Mouse (Mus musculus): ENCODE measurements at regions not wholly inside any gene's neighbourhood (a gene's known extent, or its start where the extent isn't known, plus 50 kb on each side); places are given as distances from the start of the nearest gene placed in this dataset.

DNA sequence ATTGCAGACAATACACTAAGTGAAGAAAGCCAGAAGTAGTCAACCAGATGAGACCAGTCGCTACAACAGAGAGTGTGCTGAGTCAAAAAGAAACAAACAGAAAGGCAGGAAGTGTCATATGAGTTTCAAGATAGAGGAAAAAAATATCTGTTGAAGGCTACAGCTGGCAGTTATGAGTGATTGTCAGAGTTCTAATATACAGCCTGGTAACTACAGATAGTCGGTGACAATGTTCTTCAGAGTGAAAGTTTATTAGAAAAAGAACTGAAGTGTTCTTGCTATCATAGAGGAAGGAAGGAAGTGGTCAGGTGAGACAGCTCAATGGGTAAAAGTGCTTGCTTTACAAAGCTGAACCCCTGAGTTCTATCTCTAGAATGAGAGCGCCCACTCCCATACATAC, 499.1 kb downstream of the Adgrl2 start:
- Histone ChIP-seq H3K9ac (replicated peaks; ENCODE audit: low read depth, low read length) (no peak overlapping the region), H3K9me3 (replicated peaks; ENCODE audit: control insufficient read depth, low read length) (no peaks in the 10 kb centered on the region), H3K4me3 (ENCODE audit: low read depth, low read length) (no peak overlapping the region), H3K4me2 (ENCODE audit: low read depth, low read length) (no peak overlapping the region), H3K27me3 (ENCODE audit: control insufficient read depth, insufficient read depth, low read length) (no peaks in the 10 kb centered on the region), H3K4me1 (ENCODE audit: control insufficient read depth, insufficient read depth) (no peaks in the 10 kb centered on the region), H3K27ac (ENCODE audit: low read depth) (no peak overlapping the region), H3K36me3 (replicated peaks; ENCODE audit: control insufficient read depth, insufficient read depth, low read length) (no peaks in the 10 kb centered on the region)
- TF ChIP-seq CTCF (IDR thresholded peaks at IDR 0.05; ENCODE audit: low read depth): no peak
- no peak for TF ChIP-seq EP300 (IDR thresholded peaks at IDR 0.05; ENCODE audit: low read depth)
- no peak for ATAC-seq (ENCODE audit: insufficient read depth, low read depth)
- whole genome bisulfite sequencing: 73% methylated on average over 3 of the region's 3 CpGs
- no peak for DNase-seq (ENCODE audit: low spot score)

DNA sequence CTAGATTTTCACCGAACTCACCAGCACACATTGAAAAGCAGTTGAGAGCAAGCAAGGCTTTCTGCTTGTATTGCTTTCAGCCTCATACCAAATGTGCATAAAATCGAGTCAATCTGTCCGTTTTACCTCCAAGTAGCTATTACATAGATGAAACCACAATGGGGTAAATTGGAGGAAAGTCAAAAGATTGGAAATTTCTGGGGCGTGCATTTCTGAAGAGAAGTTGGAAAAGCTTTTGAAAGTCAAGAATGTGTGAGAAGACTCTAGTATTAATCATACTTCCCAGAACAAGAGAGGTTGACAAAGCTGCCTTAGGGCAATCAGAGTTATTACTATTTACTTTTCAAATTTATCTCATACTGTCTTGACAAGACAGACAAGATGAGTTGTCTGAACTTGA, 501.2 kb downstream of the Adgrl2 start:
- Histone ChIP-seq H3K4me1 (ENCODE audit: control insufficient read depth, insufficient read depth) (no peaks in the 10 kb centered on the region), H3K36me3 (replicated peaks; ENCODE audit: control insufficient read depth, insufficient read depth, low read length) (no peaks in the 10 kb centered on the region), H3K4me2 (ENCODE audit: low read depth, low read length) (no peak overlapping the region), H3K27ac (ENCODE audit: low read depth) (no peak overlapping the region), H3K9ac (replicated peaks; ENCODE audit: low read depth, low read length) (no peak overlapping the region), H3K9me3 (replicated peaks; ENCODE audit: control insufficient read depth, low read length) (no peaks in the 10 kb centered on the region), H3K27me3 (ENCODE audit: control insufficient read depth, insufficient read depth, low read length) (no peaks in the 10 kb centered on the region), H3K4me3 (ENCODE audit: low read depth, low read length) (no peak overlapping the region)
- ATAC-seq (ENCODE audit: insufficient read depth, low read depth) (no peak), DNase-seq (ENCODE audit: low spot score) (no peak)
- TF ChIP-seq EP300 (IDR thresholded peaks at IDR 0.05; ENCODE audit: low read depth) (no peak), CTCF (IDR thresholded peaks at IDR 0.05; ENCODE audit: low read depth) (no peak)
- WGBS: 71% methylated on average over 4 of the region's 4 CpGs

DNA sequence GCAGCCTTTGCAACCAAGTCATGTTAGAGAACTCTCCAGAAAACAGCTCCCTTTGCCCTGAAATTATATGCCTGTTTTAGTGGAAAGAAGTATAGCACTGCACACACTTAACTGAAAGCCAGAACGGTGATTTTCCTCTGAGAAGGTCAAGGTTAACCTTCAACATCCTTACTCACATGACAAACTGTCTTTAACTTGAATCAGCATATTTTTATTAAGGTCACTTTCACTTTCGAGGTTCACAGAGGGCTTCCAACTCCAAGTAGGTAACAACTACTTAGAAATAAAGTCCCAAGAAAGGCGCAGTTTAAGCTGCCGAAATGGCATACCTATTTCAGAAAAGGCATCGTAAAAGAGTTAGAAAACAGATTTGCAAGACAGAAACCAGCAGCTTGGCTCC, 502.4 kb downstream of the Adgrl2 start:
- H3K4me1 ChIP-seq (ENCODE audit: control insufficient read depth, insufficient read depth): no peaks in the 10 kb centered on the region
- DNase-seq (ENCODE audit: low spot score) (no peak), ATAC-seq (ENCODE audit: insufficient read depth, low read depth) (no peak)
- no peaks in the 10 kb centered on the region for H3K27me3 ChIP-seq (ENCODE audit: control insufficient read depth, insufficient read depth, low read length)
- no peaks in the 10 kb centered on the region for H3K9me3 ChIP-seq (replicated peaks; ENCODE audit: control insufficient read depth, low read length)
- WGBS: 84% methylated on average over 5 of the region's 5 CpGs
- TF ChIP-seq EP300 (IDR thresholded peaks at IDR 0.05; ENCODE audit: low read depth): no peak
- TF ChIP-seq CTCF (IDR thresholded peaks at IDR 0.05; ENCODE audit: low read depth): no peak
- H3K9ac ChIP-seq (replicated peaks; ENCODE audit: low read depth, low read length): no peak overlapping the region
- no peak overlapping the region for H3K4me3 ChIP-seq (ENCODE audit: low read depth, low read length)
- no peak overlapping the region for H3K4me2 ChIP-seq (ENCODE audit: low read depth, low read length)
- H3K27ac ChIP-seq (ENCODE audit: low read depth): no peak overlapping the region
- no peaks in the 10 kb centered on the region for H3K36me3 ChIP-seq (replicated peaks; ENCODE audit: control insufficient read depth, insufficient read depth, low read length)

DNA sequence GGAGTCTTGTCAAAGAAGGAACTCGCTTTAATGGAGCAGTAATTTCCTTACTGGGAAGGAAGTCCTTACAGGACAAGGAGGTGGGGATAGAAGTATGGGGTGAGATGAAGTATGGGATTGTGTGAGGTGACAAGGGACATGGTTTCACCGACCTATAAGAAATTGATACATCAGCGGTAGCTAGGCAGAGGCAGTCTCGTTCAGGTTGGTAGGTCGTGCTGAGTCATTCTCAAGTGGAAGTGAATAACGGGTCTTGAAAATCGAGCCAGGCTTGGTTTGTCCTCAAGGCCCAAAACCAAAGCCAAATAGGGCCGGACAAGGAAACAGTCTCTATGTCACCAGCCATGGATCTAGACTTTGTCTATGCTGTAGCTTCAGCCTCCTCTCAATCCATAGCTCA, 514.5 kb downstream of the Adgrl2 start:
- ATAC-seq (ENCODE audit: insufficient read depth, low read depth): no peak
- H3K9me3 ChIP-seq (replicated peaks; ENCODE audit: control insufficient read depth, low read length): no peaks in the 10 kb centered on the region
- H3K4me3 ChIP-seq (ENCODE audit: low read depth, low read length): no peak overlapping the region
- H3K4me2 ChIP-seq (ENCODE audit: low read depth, low read length): no peak overlapping the region
- no peaks in the 10 kb centered on the region for H3K36me3 ChIP-seq (replicated peaks; ENCODE audit: control insufficient read depth, insufficient read depth, low read length)
- no peak overlapping the region for H3K27ac ChIP-seq (ENCODE audit: low read depth)
- H3K9ac ChIP-seq (replicated peaks; ENCODE audit: low read depth, low read length): no peak overlapping the region
- no peak for DNase-seq (ENCODE audit: low spot score)
- 81% methylated on average over 8 of the region's 8 CpGs for WGBS
- no peaks in the 10 kb centered on the region for H3K4me1 ChIP-seq (ENCODE audit: control insufficient read depth, insufficient read depth)
- H3K27me3 ChIP-seq (ENCODE audit: control insufficient read depth, insufficient read depth, low read length): no peaks in the 10 kb centered on the region
- TF ChIP-seq EP300 (IDR thresholded peaks at IDR 0.05; ENCODE audit: low read depth): no peak
- no peak for TF ChIP-seq CTCF (IDR thresholded peaks at IDR 0.05; ENCODE audit: low read depth)

DNA sequence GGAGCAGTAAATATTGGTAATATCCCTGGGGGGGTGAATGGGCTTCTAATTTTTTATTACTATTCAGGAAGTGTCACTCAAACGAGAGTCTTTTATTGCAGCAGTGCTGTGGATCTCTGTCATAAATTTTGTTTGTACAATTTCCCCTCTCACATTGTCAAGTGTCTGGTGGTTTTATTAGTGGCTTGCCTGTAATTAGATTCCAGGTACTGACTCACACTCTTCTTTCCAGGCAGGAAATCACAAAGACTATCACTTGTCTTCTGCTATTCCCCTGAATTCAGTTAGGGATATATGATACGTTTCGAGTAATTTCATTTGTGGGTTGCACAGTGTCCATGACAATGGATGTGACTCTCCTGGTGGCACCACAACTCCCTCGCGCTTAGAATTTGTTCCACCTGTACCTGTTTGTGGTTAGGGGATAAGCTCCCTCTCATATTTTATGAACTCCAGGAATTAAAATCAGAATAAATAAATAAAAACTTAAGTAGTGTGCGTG, 517.4 kb downstream of the Adgrl2 start:
- ATAC-seq (ENCODE audit: insufficient read depth, low read depth) (no peak), DNase-seq (ENCODE audit: low spot score) (no peak)
- no peaks in the 10 kb centered on the region for H3K9me3 ChIP-seq (replicated peaks; ENCODE audit: control insufficient read depth, low read length)
- H3K4me2 ChIP-seq (ENCODE audit: low read depth, low read length): no peak overlapping the region
- 86% methylated on average over 6 of the region's 6 CpGs for WGBS
- TF ChIP-seq EP300 (IDR thresholded peaks at IDR 0.05; ENCODE audit: low read depth): no peak
- no peak overlapping the region for H3K4me3 ChIP-seq (ENCODE audit: low read depth, low read length)
- H3K4me1 ChIP-seq (ENCODE audit: control insufficient read depth, insufficient read depth): no peaks in the 10 kb centered on the region
- no peaks in the 10 kb centered on the region for H3K27me3 ChIP-seq (ENCODE audit: control insufficient read depth, insufficient read depth, low read length)
- H3K9ac ChIP-seq (replicated peaks; ENCODE audit: low read depth, low read length): no peak overlapping the region
- no peak overlapping the region for H3K27ac ChIP-seq (ENCODE audit: low read depth)
- H3K36me3 ChIP-seq (replicated peaks; ENCODE audit: control insufficient read depth, insufficient read depth, low read length): no peaks in the 10 kb centered on the region

DNA sequence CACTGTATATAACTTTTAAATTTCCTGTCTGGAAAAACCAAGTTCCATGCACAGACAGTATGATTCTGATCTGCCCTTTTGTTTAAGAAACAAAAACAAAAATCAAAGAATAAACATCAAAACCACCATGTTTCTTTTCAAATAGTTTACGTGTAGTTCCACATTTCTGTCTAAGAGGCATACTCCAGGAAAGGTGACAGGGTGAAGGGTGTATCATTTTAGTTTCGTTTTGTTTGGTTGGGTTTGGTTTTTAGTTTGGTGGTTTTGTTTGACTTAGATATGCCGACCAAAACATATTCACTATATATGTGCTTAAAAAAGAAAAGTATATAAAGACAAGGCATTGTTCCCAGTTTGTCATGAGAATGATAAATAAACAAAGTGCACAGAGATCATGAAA, 524.9 kb downstream of the Adgrl2 start:
- ATAC-seq (ENCODE audit: insufficient read depth, low read depth): no peak
- H3K27me3 ChIP-seq (ENCODE audit: control insufficient read depth, insufficient read depth, low read length): no peaks in the 10 kb centered on the region

More for the DNA sequence above, 524.9 kb downstream of the Adgrl2 start:
- Histone ChIP-seq H3K27ac (ENCODE audit: low read depth) (no peak overlapping the region), H3K36me3 (replicated peaks; ENCODE audit: control insufficient read depth, insufficient read depth, low read length) (no peaks in the 10 kb centered on the region), H3K4me3 (ENCODE audit: low read depth, low read length) (no peak overlapping the region), H3K4me2 (ENCODE audit: low read depth, low read length) (no peak overlapping the region), H3K9me3 (replicated peaks; ENCODE audit: control insufficient read depth, low read length) (no peaks in the 10 kb centered on the region), H3K9ac (replicated peaks; ENCODE audit: low read depth, low read length) (no peak overlapping the region), H3K4me1 (ENCODE audit: control insufficient read depth, insufficient read depth) (no peaks in the 10 kb centered on the region)
- no peak for DNase-seq (ENCODE audit: low spot score)
- WGBS: 63% methylated on average over 3 of the region's 3 CpGs
- TF ChIP-seq EP300 (IDR thresholded peaks at IDR 0.05; ENCODE audit: low read depth) (no peak), CTCF (IDR thresholded peaks at IDR 0.05; ENCODE audit: low read depth) (no peak)

All from heart, postnatal 0 days (tissue).